Mouse (Mus musculus) E14TG2a.4 (cell line): ENCODE results near the gene Prr14l.
"Not testable (repeated sequence)": the region's sequence is repeated elsewhere in the genome, so short reads cannot be mapped to it uniquely, and the experiment has no call there.

Experiments
- H3K27me3 ChIP-seq: 2 replicates; pipeline ENCODE4 v1.6.1; 2014; ENCODE audit warnings: low read length, control low read depth; ENCODE audit not compliant: insufficient read depth
- H3K36me3 ChIP-seq: 2 replicates; pipeline ENCODE4 v1.6.1; 2014; ENCODE audit warnings: low read length, control low read depth; ENCODE audit not compliant: insufficient read depth
- H3K4me1 ChIP-seq: replicated peaks from 2 replicates; pipeline ENCODE4 v1.6.1; 2014; ENCODE audit warnings: low read depth, low read length, control low read depth
- H3K4me3 ChIP-seq: replicated peaks from 2 replicates; pipeline ENCODE4 v1.5.1; 2014; ENCODE audit warnings: mild to moderate bottlenecking, low read length
- H3K9me3 ChIP-seq: 2 replicates; pipeline ENCODE4 v1.6.1; 2014; ENCODE audit warnings: low read length, control low read depth
- CTCF ChIP-seq: conservative IDR thresholded peaks from 2 replicates; pipeline ENCODE4 v1.5.1; 2014; ENCODE audit warnings: low read length
- NANOG ChIP-seq: IDR thresholded peaks from 2 replicates; pipeline ENCODE4 v1.6.1; 2014; ENCODE audit warnings: borderline replicate concordance, low read length, mixed read lengths
- POU5F1 ChIP-seq: IDR thresholded peaks from 2 replicates; pipeline ENCODE4 v1.6.1; 2014; ENCODE audit warnings: low read length, borderline replicate concordance

The Prr14l gene

DNA sequence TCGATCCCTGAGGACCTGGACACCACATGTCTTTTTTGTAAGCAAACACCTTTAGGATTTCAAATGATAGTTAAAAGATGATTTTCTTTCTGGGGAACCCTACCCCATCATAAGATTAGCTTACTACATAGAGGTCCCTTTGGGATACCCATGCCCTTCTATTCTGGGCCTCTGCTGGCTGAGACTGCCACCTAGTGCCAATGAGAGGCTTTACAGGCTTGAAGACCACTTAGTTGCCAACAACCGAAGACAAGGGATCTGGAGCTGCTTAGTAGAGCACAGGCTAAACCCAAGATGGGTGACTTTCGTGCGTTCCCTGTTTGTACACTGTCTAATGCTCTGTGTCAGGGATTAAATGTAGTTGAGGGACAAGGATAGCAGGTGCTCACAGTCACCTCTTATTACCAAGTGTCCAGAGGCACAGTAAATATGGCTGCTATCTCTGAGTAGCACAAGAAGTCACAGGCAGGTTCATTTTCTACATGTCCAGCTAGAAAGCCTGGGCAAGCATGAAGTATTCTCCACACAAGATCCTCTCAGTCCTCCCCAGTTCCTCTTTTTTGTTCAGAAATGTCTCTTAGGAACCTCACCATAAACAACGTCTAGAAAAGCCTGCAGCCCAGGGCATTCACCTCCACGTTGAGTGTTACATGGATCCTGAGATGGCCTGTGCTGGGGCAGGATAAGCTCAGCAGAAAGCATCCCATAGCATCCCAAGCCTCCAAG, 106.2 kb downstream of the Prr14l start:
- TF ChIP-seq POU5F1 (no peak), CTCF (peak; percentile 92)
- H3K4me1 ChIP-seq = peaks cover 87% of the 10 kb centered on the region
- no peak overlapping the region for H3K4me3 ChIP-seq
- H3K27me3 ChIP-seq = no peaks in the 10 kb centered on the region
- peaks cover 41% of the 10 kb centered on the region for H3K36me3 ChIP-seq
- H3K9me3 ChIP-seq = no peaks in the 10 kb centered on the region

DNA sequence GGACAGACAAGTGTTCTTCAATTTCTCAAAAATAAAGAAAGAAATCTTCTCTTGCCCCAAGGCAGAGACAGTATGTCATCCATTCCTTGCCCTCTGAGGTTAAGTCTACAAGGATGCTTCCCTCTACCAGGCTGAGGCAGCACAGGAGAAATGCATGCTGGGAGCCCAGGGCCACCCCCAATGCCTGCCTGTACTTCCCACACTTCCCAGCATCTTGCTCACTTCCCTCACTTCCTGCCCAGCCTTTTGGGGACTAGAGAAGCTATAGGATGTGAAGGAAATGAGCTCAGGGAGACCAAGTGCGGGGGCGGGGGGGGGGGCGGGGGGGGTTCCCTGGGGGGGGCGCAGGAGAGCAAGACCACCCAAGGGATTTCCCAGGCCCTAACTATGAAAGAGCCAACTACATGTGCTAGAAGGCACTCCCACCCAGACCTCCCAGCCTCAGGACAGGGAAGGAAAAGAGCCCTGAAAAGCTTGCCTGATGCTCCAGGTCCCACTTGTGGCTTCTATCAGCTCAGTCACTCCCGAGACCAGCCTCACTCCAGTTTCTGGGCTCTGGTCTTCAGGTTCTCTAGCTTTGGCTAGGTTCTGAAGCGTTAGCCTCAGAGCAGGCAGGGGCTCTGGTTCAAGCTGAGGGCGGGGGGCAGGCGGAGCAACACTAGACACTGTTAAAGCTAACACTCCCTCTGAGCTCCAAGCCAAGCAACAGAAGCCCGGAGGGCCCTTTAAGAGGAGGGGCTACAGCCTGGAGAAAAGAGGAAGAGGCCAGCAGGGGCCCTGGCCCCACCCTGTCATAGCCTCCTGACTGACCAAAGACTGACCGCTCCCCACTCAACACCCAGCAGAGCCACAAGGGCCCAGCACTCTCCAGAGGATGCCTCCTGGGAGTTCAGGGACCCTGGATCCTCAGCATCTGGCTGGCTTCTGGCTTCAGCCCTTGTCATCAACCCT, 108.1 kb downstream of the Prr14l start:
- no peaks in the 10 kb centered on the region for H3K27me3 ChIP-seq
- H3K4me3 ChIP-seq = peak overlapping the region; percentile 55
- TF ChIP-seq NANOG = no peak
- no peak for TF ChIP-seq CTCF
- TF ChIP-seq POU5F1 = no peak
- peaks cover 87% of the 10 kb centered on the region for H3K4me1 ChIP-seq
- peaks cover 58% of the 10 kb centered on the region for H3K36me3 ChIP-seq
- no peaks in the 10 kb centered on the region for H3K9me3 ChIP-seq

DNA sequence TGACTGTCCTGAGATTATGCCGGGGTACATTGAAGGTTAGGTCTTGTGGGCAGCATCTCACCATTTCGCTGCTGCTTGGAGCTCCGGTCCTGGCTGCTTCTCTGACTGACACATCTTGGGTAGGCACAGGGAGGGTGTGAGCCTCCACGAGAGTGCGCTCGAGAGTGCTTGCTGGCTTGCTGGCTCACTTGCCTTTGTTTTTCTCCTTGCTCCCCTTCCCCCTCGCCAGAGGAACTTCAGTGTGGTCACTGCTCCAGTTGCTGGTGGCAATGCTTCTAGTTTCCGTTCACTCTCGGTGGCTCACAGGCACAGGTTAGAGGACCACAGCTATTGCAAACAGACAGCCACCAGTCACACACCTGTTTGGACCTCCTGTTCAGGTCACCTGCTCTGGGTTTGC, 111.9 kb downstream of the Prr14l start:
- Histone ChIP-seq H3K4me1 (peaks cover 79% of the 10 kb centered on the region), H3K27me3 (no peaks in the 10 kb centered on the region), H3K4me3 (no peak overlapping the region), H3K36me3 (peaks cover 79% of the 10 kb centered on the region), H3K9me3 (no peaks in the 10 kb centered on the region)
- TF ChIP-seq POU5F1 (no peak), NANOG (no peak), CTCF (no peak)

DNA sequence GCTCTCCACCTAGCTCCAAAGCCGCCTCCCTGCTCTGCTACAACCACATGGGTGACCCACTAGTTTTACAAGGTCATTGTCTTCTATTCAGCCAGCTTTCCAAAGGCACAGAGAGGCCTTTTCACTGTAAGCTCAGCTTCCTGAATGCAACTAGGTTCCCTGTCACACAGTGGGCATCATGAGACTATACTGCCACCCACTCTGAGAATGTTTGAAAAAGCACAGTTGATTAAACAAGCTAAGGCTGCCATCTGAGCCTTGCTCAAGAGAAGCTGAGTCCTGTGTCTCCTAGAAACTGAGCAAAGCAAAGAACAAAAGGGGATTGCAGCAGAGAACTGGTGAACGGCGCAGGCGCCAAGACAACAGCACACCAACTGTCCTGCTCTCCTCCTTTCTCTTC, 112.7 kb downstream of the Prr14l start:
- H3K4me1 ChIP-seq = peaks cover 78% of the 10 kb centered on the region
- peaks cover 86% of the 10 kb centered on the region for H3K36me3 ChIP-seq
- H3K9me3 ChIP-seq = not testable (repeated sequence)

DNA sequence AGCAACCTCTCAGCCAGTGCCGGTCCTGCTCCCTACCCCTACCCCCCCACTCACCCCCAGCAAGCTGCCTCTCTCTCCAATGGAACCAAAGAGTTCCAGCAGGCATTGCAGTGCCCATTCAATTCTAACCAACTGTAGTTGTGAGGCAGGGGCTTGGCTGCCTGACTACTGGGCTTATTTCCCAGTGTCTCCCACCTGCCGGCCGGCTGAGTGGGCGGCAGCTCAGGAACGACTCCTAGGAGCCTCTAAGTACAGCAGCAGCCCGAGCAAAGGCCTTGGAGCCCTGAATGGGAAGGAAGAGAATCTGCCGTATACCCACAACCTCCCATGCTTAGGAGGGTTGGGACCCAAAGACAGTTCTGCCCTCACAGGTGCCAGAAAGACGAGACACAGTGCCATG, 113.2 kb downstream of the Prr14l start:
- H3K27me3 ChIP-seq, H3K9me3 ChIP-seq: not testable (repeated sequence)
- Histone ChIP-seq H3K36me3 (peaks cover 92% of the 10 kb centered on the region), H3K4me1 (peaks cover 74% of the 10 kb centered on the region), H3K4me3 (peak overlapping the region; percentile 26; the same call in 1 of the 2 replicates)

More for the DNA sequence above, 112.7 kb downstream of the Prr14l start:
- H3K27me3 ChIP-seq = not testable (repeated sequence)
- H3K4me3 ChIP-seq = 0 out of 2 replicates have a peak overlapping the region, but pooled peaks have one; percentile 17

DNA sequence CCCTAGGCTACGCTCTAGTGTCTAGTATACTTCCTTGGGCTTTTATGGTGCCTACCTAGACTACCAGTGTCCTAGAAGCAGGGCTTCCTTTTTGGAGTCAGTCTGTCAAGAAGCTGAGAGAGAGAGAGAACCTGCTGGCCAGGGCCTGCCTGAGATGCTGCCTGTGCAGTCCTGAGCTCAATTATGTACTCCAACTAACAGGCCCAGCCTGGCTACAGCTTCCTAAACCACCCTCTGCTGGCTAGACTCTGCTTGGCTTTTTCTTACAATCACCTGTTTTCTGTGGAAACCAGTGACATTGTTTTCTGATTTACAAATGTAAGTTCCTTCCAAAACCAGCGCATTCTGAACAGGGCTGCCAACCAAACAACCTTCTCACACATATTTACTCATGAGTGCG, 113.9 kb downstream of the Prr14l start:
- peaks cover 67% of the 10 kb centered on the region for H3K4me1 ChIP-seq
- no peak for TF ChIP-seq POU5F1
- no peak for TF ChIP-seq CTCF
- no peak for TF ChIP-seq NANOG
- peak overlapping the region; percentile 26; the same call in 1 of the 2 replicates for H3K4me3 ChIP-seq
- H3K27me3 ChIP-seq = no peaks in the 10 kb centered on the region
- peaks cover 95% of the 10 kb centered on the region for H3K36me3 ChIP-seq
- no peaks in the 10 kb centered on the region for H3K9me3 ChIP-seq
